Mouse (Mus musculus): ENCODE measurements at regions not wholly inside any gene's neighbourhood (a gene's known extent, or its start where the extent isn't known, plus 50 kb on each side); places are given as distances from the start of the nearest gene placed in this dataset.

DNA sequence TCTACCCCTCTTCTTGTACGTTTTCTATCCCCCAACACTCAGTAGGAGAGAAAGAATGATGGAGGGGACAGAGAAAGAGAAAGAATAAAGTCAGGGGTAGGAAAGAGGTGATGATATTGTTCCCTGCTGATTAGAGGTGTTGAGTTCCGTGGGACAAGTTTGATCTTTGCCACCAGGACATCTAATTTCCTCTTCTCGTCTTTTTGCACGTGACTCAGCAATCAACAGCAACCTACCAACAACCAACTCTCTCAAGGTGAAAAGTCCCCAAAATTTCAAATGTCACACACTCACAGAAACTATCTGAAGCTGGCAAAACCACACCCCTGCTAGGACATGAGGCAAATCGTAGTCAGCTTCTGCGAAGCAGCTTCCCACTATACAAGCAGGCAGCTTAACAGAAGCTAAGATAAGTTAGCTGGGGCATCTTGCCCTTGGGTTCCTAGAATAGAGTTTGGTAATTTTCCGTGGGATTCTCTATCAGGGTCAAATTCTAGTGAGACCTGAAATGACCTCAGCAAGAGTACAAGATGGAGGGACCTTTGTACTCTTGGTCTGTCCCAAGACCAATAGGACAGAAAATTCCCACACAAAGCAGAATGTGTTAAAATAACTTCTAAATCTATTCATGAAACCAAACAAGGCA is 553.8 kb downstream of the Gm19410 start:
- Histone ChIP-seq H3K36me3 (replicated peaks; ENCODE audit: control insufficient read depth, insufficient read depth, low read depth) (no peaks in the 10 kb centered on the region), H3K9me3 (ENCODE audit: control insufficient read depth, low read length) (no peaks in the 10 kb centered on the region), H3K4me2 (ENCODE audit: low read depth) (no peak overlapping the region), H3K4me3 (ENCODE audit: insufficient read depth in 1 of 2, low read depth in 2 of 2, low read length in 2 of 2) (no peak overlapping the region), H3K9ac (replicated peaks) (no peak overlapping the region), H3K27me3 (ENCODE audit: control insufficient read depth, insufficient read depth, low read length) (no peaks in the 10 kb centered on the region), H3K4me1 (replicated peaks; ENCODE audit: control insufficient read depth in 2 of 2, insufficient read depth in 2 of 2, low read length in 1 of 2) (peaks cover 0 to 4% of the 10 kb centered on the region in 2 experiments; a peak in 2 of 4 replicates), H3K27ac (no peak overlapping the region)
- DNase-seq (ENCODE audit: low read depth in 3 of 3, low spot score in 3 of 3) (no peak), ATAC-seq (ENCODE audit: insufficient read depth) (no peak)
- 17% methylated on average over 7 of the region's 7 CpGs for WGBS (ENCODE audit: insufficient replicate concordance)
- TF ChIP-seq EP300 (IDR thresholded peaks at IDR 0.05; ENCODE audit: low read depth) (no peak), CTCF (IDR thresholded peaks at IDR 0.05; ENCODE audit: low read depth) (no peak)

GRCm38 (mm10) chr8:36322125-36322524 is 556.5 kb downstream of the Gm19410 start:
- no peak for ATAC-seq (ENCODE audit: insufficient read depth)
- 50% methylated on average over 8 of the region's 8 CpGs for WGBS (ENCODE audit: insufficient replicate concordance)

GRCm38 (mm10) chr8:36322578-36322977 is 557.0 kb downstream of the Gm19410 start:
- ATAC-seq (ENCODE audit: insufficient read depth) (no peak), DNase-seq (ENCODE audit: low read depth in 3 of 3, low spot score in 3 of 3) (no peak)
- no peak overlapping the region for H3K4me3 ChIP-seq (ENCODE audit: insufficient read depth in 1 of 2, low read depth in 2 of 2, low read length in 2 of 2)
- H3K27ac ChIP-seq: no peak overlapping the region
- H3K36me3 ChIP-seq (replicated peaks; ENCODE audit: control insufficient read depth, insufficient read depth, low read depth): no peaks in the 10 kb centered on the region
- H3K9ac ChIP-seq (replicated peaks): no peak overlapping the region
- WGBS (ENCODE audit: insufficient replicate concordance): 59% methylated on average over 7 of the region's 7 CpGs
- no peaks in the 10 kb centered on the region for H3K9me3 ChIP-seq (ENCODE audit: control insufficient read depth, low read length)
- peaks cover 0 to 4% of the 10 kb centered on the region in 2 experiments; a peak in 2 of 4 replicates for H3K4me1 ChIP-seq (replicated peaks; ENCODE audit: control insufficient read depth in 2 of 2, insufficient read depth in 2 of 2, low read length in 1 of 2)
- H3K27me3 ChIP-seq (ENCODE audit: control insufficient read depth, insufficient read depth, low read length): no peaks in the 10 kb centered on the region
- TF ChIP-seq CTCF (IDR thresholded peaks at IDR 0.05; ENCODE audit: low read depth): no peak
- TF ChIP-seq EP300 (IDR thresholded peaks at IDR 0.05; ENCODE audit: low read depth): no peak
- H3K4me2 ChIP-seq (ENCODE audit: low read depth): no peak overlapping the region

More at GRCm38 (mm10) chr8:36322125-36322524, 556.5 kb downstream of the Gm19410 start:
- Histone ChIP-seq H3K27me3 (ENCODE audit: control insufficient read depth, insufficient read depth, low read length) (no peaks in the 10 kb centered on the region), H3K27ac (no peak overlapping the region), H3K9ac (replicated peaks) (no peak overlapping the region), H3K4me1 (replicated peaks; ENCODE audit: control insufficient read depth in 2 of 2, insufficient read depth in 2 of 2, low read length in 1 of 2) (peaks cover 0 to 4% of the 10 kb centered on the region in 2 experiments; a peak in 2 of 4 replicates), H3K4me3 (ENCODE audit: insufficient read depth in 1 of 2, low read depth in 2 of 2, low read length in 2 of 2) (no peak overlapping the region), H3K36me3 (replicated peaks; ENCODE audit: control insufficient read depth, insufficient read depth, low read depth) (no peaks in the 10 kb centered on the region), H3K9me3 (ENCODE audit: control insufficient read depth, low read length) (no peaks in the 10 kb centered on the region), H3K4me2 (ENCODE audit: low read depth) (no peak overlapping the region)
- DNase-seq (ENCODE audit: low read depth in 3 of 3, low spot score in 3 of 3): no peak
- no peak for TF ChIP-seq CTCF (IDR thresholded peaks at IDR 0.05; ENCODE audit: low read depth)
- no peak for TF ChIP-seq EP300 (IDR thresholded peaks at IDR 0.05; ENCODE audit: low read depth)

GRCm38 (mm10) chr8:36338628-36339027 is 573.0 kb downstream of the Gm19410 start:
- no peak for DNase-seq (ENCODE audit: low read depth in 3 of 3, low spot score in 3 of 3)
- no peaks in the 10 kb centered on the region for H3K4me1 ChIP-seq (replicated peaks; ENCODE audit: control insufficient read depth in 2 of 2, insufficient read depth in 2 of 2, low read length in 1 of 2)
- no peaks in the 10 kb centered on the region for H3K27me3 ChIP-seq (ENCODE audit: control insufficient read depth, insufficient read depth, low read length)
- H3K4me2 ChIP-seq (ENCODE audit: low read depth): no peak overlapping the region
- WGBS (ENCODE audit: insufficient replicate concordance): 74% methylated on average over 5 of the region's 5 CpGs
- no peaks in the 10 kb centered on the region for H3K36me3 ChIP-seq (replicated peaks; ENCODE audit: control insufficient read depth, insufficient read depth, low read depth)
- no peak overlapping the region for H3K27ac ChIP-seq
- H3K4me3 ChIP-seq (ENCODE audit: insufficient read depth in 1 of 2, low read depth in 2 of 2, low read length in 2 of 2): no peak overlapping the region
- ATAC-seq (ENCODE audit: insufficient read depth): no peak
- TF ChIP-seq CTCF (IDR thresholded peaks at IDR 0.05; ENCODE audit: low read depth) (no peak), EP300 (IDR thresholded peaks at IDR 0.05; ENCODE audit: low read depth) (no peak)
- H3K9ac ChIP-seq (replicated peaks): no peak overlapping the region
- no peaks in the 10 kb centered on the region for H3K9me3 ChIP-seq (ENCODE audit: control insufficient read depth, low read length)

DNA sequence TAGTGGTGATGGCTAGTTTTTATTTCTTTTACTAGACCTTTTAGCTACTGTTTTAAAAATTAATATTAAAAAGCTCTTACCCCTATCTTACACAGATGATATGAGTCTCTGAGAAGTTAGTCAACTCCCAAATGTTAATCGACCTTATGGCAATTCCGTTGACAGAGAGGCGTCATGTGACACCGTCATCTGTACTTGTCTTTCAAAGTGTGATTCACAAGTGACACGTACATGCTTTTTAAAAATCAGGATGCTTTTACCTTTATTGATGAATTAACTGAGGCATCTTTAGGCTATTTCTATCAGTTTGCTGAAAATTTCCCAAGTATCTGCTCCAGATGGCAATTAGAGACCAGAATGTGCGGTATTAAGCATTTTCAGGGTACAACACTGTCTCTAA is 573.9 kb downstream of the Gm19410 start:
- no peak for DNase-seq (ENCODE audit: low read depth in 3 of 3, low spot score in 3 of 3)
- Histone ChIP-seq H3K4me3 (ENCODE audit: insufficient read depth in 1 of 2, low read depth in 2 of 2, low read length in 2 of 2) (no peak overlapping the region), H3K4me2 (ENCODE audit: low read depth) (no peak overlapping the region), H3K9ac (replicated peaks) (no peak overlapping the region), H3K36me3 (replicated peaks; ENCODE audit: control insufficient read depth, insufficient read depth, low read depth) (no peaks in the 10 kb centered on the region), H3K4me1 (replicated peaks; ENCODE audit: control insufficient read depth in 2 of 2, insufficient read depth in 2 of 2, low read length in 1 of 2) (no peaks in the 10 kb centered on the region), H3K27ac (no peak overlapping the region), H3K9me3 (ENCODE audit: control insufficient read depth, low read length) (no peaks in the 10 kb centered on the region), H3K27me3 (ENCODE audit: control insufficient read depth, insufficient read depth, low read length) (no peaks in the 10 kb centered on the region)
- TF ChIP-seq EP300 (IDR thresholded peaks at IDR 0.05; ENCODE audit: low read depth) (no peak), CTCF (IDR thresholded peaks at IDR 0.05; ENCODE audit: low read depth) (no peak)
- no peak for ATAC-seq (ENCODE audit: insufficient read depth)
- 81% methylated on average over 6 of the region's 6 CpGs for WGBS (ENCODE audit: insufficient replicate concordance)
